Mouse (Mus musculus): Measurements from ENCODE around the gene Uvrag. TPM values are rescaled to one million over a fixed set of nuclear protein-coding genes. Genes with fewer than 3 reads are reported as not detected.
A peak's percentile ranks its signal among the peaks of the same experiment; 100 is the strongest.

Gene Uvrag
- total RNA-seq, 2 experiments from 2014 or later = 12.9 to 14.6 TPM

- intact Hi-C loops (cut with DNase I; ENCODE audit: low total_unique reads) = no loop called here
- no peak for DNase-seq
Measured at GRCm38 (mm10) chr7:98851220-98851619, 289.7 kb downstream of the Uvrag start.

GRCm38 (mm10) chr7:98850388-98850787 is 290.6 kb downstream of the Uvrag start:
- DNase-seq = no peak
- intact Hi-C loops (cut with DNase I; ENCODE audit: low total_unique reads) = no loop called here

GRCm38 (mm10) chr7:98848899-98849640 is 291.9 kb downstream of the Uvrag start:
- no peak for DNase-seq
- intact Hi-C loops (cut with DNase I; ENCODE audit: low total_unique reads) = no loop called here

GRCm38 (mm10) chr7:98843649-98844048 is 297.3 kb downstream of the Uvrag start:
- intact Hi-C loops (cut with DNase I; ENCODE audit: low total_unique reads) = no loop called here
- no peak for DNase-seq

- DNase-seq = no peak
- intact Hi-C loops (cut with DNase I; ENCODE audit: low total_unique reads) = no loop called here
Measured at GRCm38 (mm10) chr7:98842997-98843396, 297.9 kb downstream of the Uvrag start.

- no peak for DNase-seq
- intact Hi-C loops (cut with DNase I; ENCODE audit: low total_unique reads) = no loop called here
Measured at GRCm38 (mm10) chr7:98841802-98842201, 299.1 kb downstream of the Uvrag start.

- DNase-seq = no peak
- intact Hi-C loops (cut with DNase I; ENCODE audit: low total_unique reads) = no loop called here
Measured at GRCm38 (mm10) chr7:98840771-98841170, 300.2 kb downstream of the Uvrag start.

- intact Hi-C loops (cut with DNase I; ENCODE audit: low total_unique reads) = loop anchor here (5.0 kb wide), 1 partner anchor 97 kb away; no protein-coding TSS in a partner anchor
- no peak for DNase-seq
Measured at GRCm38 (mm10) chr7:98839312-98839711, 301.6 kb downstream of the Uvrag start.

- intact Hi-C loops (cut with DNase I; ENCODE audit: low total_unique reads) = loop anchor here (5.0 kb wide), 1 partner anchor 96 kb away; no protein-coding TSS in a partner anchor
- DNase-seq = peak; percentile 66
Measured at GRCm38 (mm10) chr7:98838729-98839141, 302.2 kb downstream of the Uvrag start.

- DNase-seq = peak; percentile 87
- intact Hi-C loops (cut with DNase I; ENCODE audit: low total_unique reads) = loop anchor here (5.0 kb wide), 1 partner anchor 96 kb away; no protein-coding TSS in a partner anchor
Measured at GRCm38 (mm10) chr7:98837901-98838300, 303.0 kb downstream of the Uvrag start.

- intact Hi-C loops (cut with DNase I; ENCODE audit: low total_unique reads) = loop anchor here (5.0 kb wide), 1 partner anchor 94 kb away; no protein-coding TSS in a partner anchor
Measured at GRCm38 (mm10) chr7:98836646-98837045, 304.3 kb downstream of the Uvrag start.

GRCm38 (mm10) chr7:98835519-98836441 is 305.2 kb downstream of the Uvrag start:
- no peak for DNase-seq
- intact Hi-C loops (cut with DNase I; ENCODE audit: low total_unique reads) = loop anchor here (5.0 kb wide), 1 partner anchor 93 kb away; no protein-coding TSS in a partner anchor

More at GRCm38 (mm10) chr7:98836646-98837045, 304.3 kb downstream of the Uvrag start:
- peak; percentile 85 for DNase-seq

Other genes starting within 250 kb of the Uvrag start
- gene Dgat2, start 41.6 kb upstream of the Uvrag start, total RNA-seq (2021) = 10 to 100 TPM; 19.0 to 37.9 TPM
- under 1 TPM in 1 of 2 experiments, not detected in 1; 0.14 TPM for gene Mogat2, start 97.5 kb upstream of the Uvrag start, total RNA-seq (2021)
- gene Map6, start 126.3 kb upstream of the Uvrag start, total RNA-seq (2021) = 1 to 10 TPM; 3.9 to 6.6 TPM
- 100 to 1,000 TPM; 190 to 248 TPM for gene Serpinh1, start 212.1 kb upstream of the Uvrag start, total RNA-seq (2021)
- 1 to 10 TPM; 7.4 to 8.5 TPM for gene Gdpd5, start 240.3 kb upstream of the Uvrag start, total RNA-seq (2021)